Comparison of ENCODE assay signal across 8 mouse cellular contexts in genomic region chr5:103773100-103773552, GRCm38 (mm10).
DNase-seq lines count a peak whose midpoint lies in the region; ATAC-seq and TF ChIP-seq lines count a peak whose summit lies in the region.

No protein-coding gene starts in this region.

- H3K9ac ChIP-seq in embryonic facial prominence, embryonic 13.5 days = peak overlapping the region; percentile 55
- no peak overlapping the region for H3K9ac ChIP-seq in limb, embryonic 15.5 days

- no peak for ATAC-seq in embryonic facial prominence, embryonic 13.5 days (ENCODE audit: insufficient number of reproducible peaks, insufficient read depth, low FRiP score, low TSS enrichment, low read depth)
- ATAC-seq in limb, embryonic 15.5 days (ENCODE audit: insufficient number of reproducible peaks, low FRiP score, low TSS enrichment, low read depth) = peak; percentile 63; the same call in 1 of the 2 replicates

- peak overlapping the region; percentile 78 for H3K27ac ChIP-seq in embryonic facial prominence, embryonic 13.5 days
- peak overlapping the region; percentile 76 for H3K27ac ChIP-seq in limb, embryonic 15.5 days

- H3K4me2 ChIP-seq in embryonic facial prominence, embryonic 13.5 days = peak overlapping the region; percentile 44
- peak overlapping the region; percentile 27 for H3K4me2 ChIP-seq in limb, embryonic 15.5 days
- peak overlapping the region; percentile 90 for H3K4me2 ChIP-seq in myocyte (ENCODE audit: low read depth)

- peaks cover 51% of the 10 kb centered on the region for H3K4me1 ChIP-seq in embryonic facial prominence, embryonic 13.5 days
- peaks cover 40% of the 10 kb centered on the region for H3K4me1 ChIP-seq in limb, embryonic 15.5 days

- H3K79me2 ChIP-seq in myocyte (ENCODE audit: control insufficient read depth, insufficient read depth) = peaks cover 86% of the 10 kb centered on the region

- H3K9me3 ChIP-seq in embryonic facial prominence, embryonic 13.5 days = no peaks in the 10 kb centered on the region
- H3K9me3 ChIP-seq in limb, embryonic 15.5 days = no peaks in the 10 kb centered on the region

- no peak for TF ChIP-seq POLR2A in myocyte (IDR thresholded peaks at IDR 0.05; ENCODE audit: insufficient read length, low read depth)

- WGBS in embryonic facial prominence, embryonic 13.5 days = 8% methylated on average over 5 of the region's 5 CpGs
- WGBS in limb, embryonic 15.5 days = 9% methylated on average over 5 of the region's 5 CpGs

- intact Hi-C loops in heart, postnatal 14 days (cut with DNase I) = loop anchor here (2.0 kb wide), 1 partner anchor 18 kb away; no protein-coding TSS in a partner anchor

- DNase-seq in adrenal gland, postnatal 10 days = peak; percentile 50
- no peak for DNase-seq in adrenal gland, postnatal 25 days
- DNase-seq in heart, postnatal 14 days = peak; percentile 54 to 60
- DNase-seq in thymus, postnatal 14 days = no peak
- DNase-seq in ovary, postnatal 36 days (ENCODE audit: low spot score) = no peak

- no peaks in the 10 kb centered on the region for H3K36me3 ChIP-seq in embryonic facial prominence, embryonic 13.5 days
- H3K36me3 ChIP-seq in limb, embryonic 15.5 days = no peaks in the 10 kb centered on the region
- no peaks in the 10 kb centered on the region for H3K36me3 ChIP-seq in myocyte (ENCODE audit: control insufficient read depth, insufficient read depth)

- no peaks in the 10 kb centered on the region for H3K27me3 ChIP-seq in embryonic facial prominence, embryonic 13.5 days
- no peaks in the 10 kb centered on the region for H3K27me3 ChIP-seq in limb, embryonic 15.5 days
- no peaks in the 10 kb centered on the region for H3K27me3 ChIP-seq in myocyte (ENCODE audit: control insufficient read depth, insufficient read depth, insufficient read length)

- no peak overlapping the region for H3ac ChIP-seq in myocyte (ENCODE audit: control insufficient read depth, insufficient read length)

- peak overlapping the region; percentile 12; the same call in 1 of the 2 replicates for H3K4me3 ChIP-seq in embryonic facial prominence, embryonic 13.5 days
- H3K4me3 ChIP-seq in limb, embryonic 15.5 days = peak overlapping the region; percentile 12
- no peak overlapping the region for H3K4me3 ChIP-seq in myocyte

TF ChIP-seq in myocyte, 11 proteins besides CTCF, POLR2A, EP300 and RAD21:
- TF ChIP-seq MYOD1 (IDR thresholded peaks at IDR 0.05; ENCODE audit: control insufficient read depth in 1 of 3, insufficient read length in 2 of 3, low read depth in 2 of 3) (no peak), MAX (IDR thresholded peaks at IDR 0.05; ENCODE audit: low read depth) (no peak), REST (IDR thresholded peaks at IDR 0.05; ENCODE audit: insufficient read depth, insufficient read length) (no peak), CEBPB (IDR thresholded peaks at IDR 0.05; ENCODE audit: insufficient read depth, poor library complexity, severe bottlenecking) (no peak), POLR2AphosphoS2 (IDR thresholded peaks at IDR 0.05; ENCODE audit: insufficient read length, low read depth) (no peak), E2F4 (IDR thresholded peaks at IDR 0.05; ENCODE audit: insufficient read depth) (no peak), USF1 (IDR thresholded peaks at IDR 0.05; ENCODE audit: low read depth) (no peak), SRF (IDR thresholded peaks at IDR 0.05; ENCODE audit: control insufficient read depth, insufficient read length, low read depth) (no peak), MYOG (IDR thresholded peaks at IDR 0.05; ENCODE audit: control insufficient read depth in 1 of 3, insufficient read depth in 1 of 3, insufficient read length in 2 of 3, low read depth in 2 of 3) (no peak), TCF12 (IDR thresholded peaks at IDR 0.05; ENCODE audit: insufficient read depth, poor library complexity, severe bottlenecking) (no peak)

Comparison
In these comparisons a context has a peak if more than half of its experiments do, and no peak if none do; other contexts are left out.
1. DNase-seq: peak in adrenal gland, postnatal 10 days (single experiment) and heart, postnatal 14 days (2 of 2); none in adrenal gland, postnatal 25 days (single experiment), thymus, postnatal 14 days (single experiment) and ovary, postnatal 36 days (single experiment).
2. H3K4me2 ChIP-seq: peak in every context shown above with its lines; median percentile 90 in myocyte; 44 in embryonic facial prominence, embryonic 13.5 days; 27 in limb, embryonic 15.5 days.